Mouse (Mus musculus): ENCODE data around the gene Gm3604.
"Not testable (repeated sequence)": the region's sequence is repeated elsewhere in the genome, so short reads cannot be mapped to it uniquely, and the experiment has no call there.

Gm3604 gene

DNA sequence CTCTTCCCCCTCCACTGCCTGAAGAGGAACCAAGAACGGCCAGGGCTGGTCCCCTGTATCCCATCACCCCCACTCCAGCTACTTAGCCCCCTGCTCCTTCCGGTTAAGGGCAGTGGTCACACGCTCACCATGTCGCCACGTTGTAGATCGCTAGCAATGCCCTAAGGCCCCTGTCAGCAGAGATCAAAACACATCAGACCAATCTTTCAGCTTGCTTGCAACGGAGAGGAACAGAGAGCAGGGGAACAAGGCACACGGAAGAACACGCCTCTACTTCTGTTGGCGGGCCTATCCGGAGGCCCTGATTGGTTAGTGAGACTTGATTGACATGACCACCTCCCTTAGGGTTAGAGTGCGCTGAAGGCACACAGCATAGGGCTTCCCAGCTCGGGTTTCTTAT lies at the start of gene Gm3604:
Gm3604 (minus strand) TSS at position 226 of the 400 bp plus-strand sequence.
- DNase-seq, result peak; percentile 25

DNA sequence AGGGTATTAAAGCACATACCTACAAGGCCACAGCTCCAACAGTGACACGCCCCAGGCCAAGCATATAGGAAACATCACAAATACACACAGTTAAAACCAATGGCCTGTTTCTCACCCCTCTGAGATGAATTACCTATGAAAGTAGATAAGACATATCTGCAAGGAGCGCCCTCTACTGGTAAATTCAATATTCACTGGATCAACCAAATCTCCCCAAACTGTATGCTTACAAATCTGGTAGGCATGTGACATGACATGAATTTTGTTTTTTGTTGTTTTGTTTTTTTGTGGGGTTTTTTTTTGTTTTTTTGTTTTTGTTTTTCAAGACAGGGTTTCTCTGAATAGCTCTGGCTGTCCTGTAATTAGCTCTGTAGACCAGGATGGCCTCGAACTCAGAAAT lies 16.2 kb upstream of the Gm3604 start:
- not testable (repeated sequence) for DNase-seq

DNA sequence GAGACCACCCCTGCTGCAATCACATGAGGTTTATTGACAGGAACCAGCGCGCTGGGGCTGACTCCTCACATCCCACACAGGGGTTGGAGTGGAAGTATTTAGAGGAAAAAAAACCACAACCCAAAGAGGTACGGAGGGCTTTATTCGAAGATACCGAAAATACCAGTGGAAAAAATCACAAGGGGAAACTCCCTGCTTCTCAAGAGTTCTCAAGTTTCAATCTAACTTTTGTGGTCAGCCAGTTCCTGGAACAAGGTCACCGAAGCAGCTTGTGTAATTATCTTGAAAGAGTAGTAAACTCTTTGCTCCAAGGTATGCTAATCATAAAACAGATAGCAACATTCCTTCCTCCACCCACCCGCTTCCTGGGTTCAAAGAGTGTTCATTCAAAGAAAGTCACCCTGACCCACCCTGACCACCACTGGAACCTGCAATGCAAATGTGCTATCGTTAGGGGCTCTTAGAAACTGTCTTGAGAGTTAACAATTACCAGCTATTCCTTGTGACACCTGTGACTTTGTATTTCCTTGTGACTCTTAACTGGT lies 7.2 kb upstream of the Gm3604 start:
- DNase-seq, result not testable (repeated sequence)

DNA sequence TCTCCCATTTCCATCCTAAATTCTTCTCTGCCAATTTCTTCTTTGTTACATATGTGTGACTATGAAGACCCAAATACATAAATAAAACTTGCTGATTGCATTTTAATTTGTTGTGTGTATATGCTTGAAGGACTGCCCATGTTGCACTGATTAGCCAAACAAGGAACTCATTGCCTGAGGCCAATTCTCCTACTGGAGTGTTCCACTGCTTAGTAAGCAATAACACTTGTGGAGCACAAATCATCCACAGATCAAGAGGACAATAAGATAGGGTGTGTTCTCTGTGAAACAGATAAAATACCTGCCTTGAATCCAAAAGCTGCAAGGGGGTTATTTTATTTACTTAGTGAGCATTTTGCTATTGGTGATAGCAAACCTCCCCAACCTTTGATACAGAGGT lies 51.2 kb downstream of the Gm3604 start:
- DNase-seq, result no peak

DNA sequence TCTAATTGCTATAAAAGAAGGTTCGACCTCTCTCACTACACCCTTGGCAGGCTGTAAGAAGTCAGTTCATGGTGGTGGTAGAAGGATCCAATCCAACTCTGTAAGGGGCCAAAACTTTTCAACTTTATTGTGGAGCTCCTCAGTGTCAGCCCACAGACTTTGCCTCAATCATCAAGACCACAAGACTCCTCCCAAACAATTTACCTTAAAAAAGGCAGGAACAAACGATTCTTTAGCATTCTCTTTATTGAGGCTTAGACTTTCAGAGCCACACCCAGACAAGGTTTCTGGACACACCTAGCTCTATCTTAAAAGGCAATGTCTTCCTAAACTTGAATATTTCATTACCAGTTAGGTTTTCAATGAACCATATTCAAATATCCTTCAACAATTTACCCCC lies 51.6 kb downstream of the Gm3604 start:
- no peak for DNase-seq
